Mouse (Mus musculus): ENCODE data around the gene Ptch1. TPM values are rescaled to one million over a fixed set of nuclear protein-coding genes. Genes with fewer than 3 reads are reported as not detected.

The Ptch1 gene
- polyA plus RNA-seq, 1 experiment from 2014 or later = 12.2 TPM

DNA sequence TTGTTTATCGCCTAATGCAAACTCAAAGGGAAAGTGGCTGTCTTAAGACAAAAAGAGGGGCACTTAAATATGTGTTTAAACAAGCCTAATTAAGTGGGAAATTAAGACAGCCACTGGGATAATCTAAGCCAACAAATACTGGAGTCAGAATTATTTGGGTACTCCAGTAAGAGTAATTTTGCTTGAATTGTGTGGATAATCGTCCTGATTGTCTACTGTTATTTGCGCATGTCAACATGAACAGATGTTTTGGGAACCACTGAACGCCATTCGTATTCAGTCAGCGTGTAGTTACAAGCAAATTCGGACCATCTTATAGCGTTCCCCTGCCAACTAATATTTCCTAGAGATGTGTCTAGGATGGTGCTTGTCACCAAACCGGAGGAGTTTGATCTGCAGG, 42.5 kb downstream of the Ptch1 start:
- peaks cover 21% of the 10 kb centered on the region for H3K4me1 ChIP-seq (replicated peaks; ENCODE audit: insufficient read depth, low read length)
- no peak overlapping the region for H3K4me3 ChIP-seq (replicated peaks; ENCODE audit: low read depth, low read length)
- no peak overlapping the region for H3K9ac ChIP-seq (ENCODE audit: low read depth, low read length)
- TF ChIP-seq CTCF (IDR thresholded peaks at IDR 0.05; ENCODE audit: low read depth) = no peak
- 87% methylated on average over 9 of the region's 9 CpGs for WGBS
- peaks cover 63% of the 10 kb centered on the region for H3K36me3 ChIP-seq (ENCODE audit: insufficient read depth, low read length)
- DNase-seq (ENCODE audit: low spot score) (no peak), ATAC-seq (replicated peaks; ENCODE audit: low FRiP score, low read depth) (no peak)
- no peaks in the 10 kb centered on the region for H3K27me3 ChIP-seq (ENCODE audit: insufficient read depth, low read length)
- no peaks in the 10 kb centered on the region for H3K9me3 ChIP-seq (replicated peaks; ENCODE audit: low read length)
- no peak overlapping the region for H3K27ac ChIP-seq
- H3K4me2 ChIP-seq (ENCODE audit: low read length) = no peak overlapping the region

DNA sequence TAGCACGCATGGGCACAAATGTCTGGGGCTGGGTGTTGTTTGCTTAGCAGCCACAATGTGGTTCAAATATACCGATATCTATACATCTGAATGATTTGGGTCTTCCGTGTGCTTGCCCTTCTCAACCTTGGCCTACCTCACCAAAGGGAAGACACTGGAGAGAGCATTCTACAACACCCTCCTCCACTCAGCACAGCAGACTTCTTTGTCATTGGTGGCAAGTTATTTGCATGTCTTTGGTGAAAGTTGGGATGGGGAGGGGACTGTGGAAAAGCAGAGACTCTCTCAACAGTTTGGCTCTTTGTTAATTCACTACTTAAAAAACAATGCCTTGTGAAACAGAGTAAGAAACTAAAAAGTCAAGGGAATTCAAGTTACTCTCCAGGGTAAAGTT, 43.0 kb downstream of the Ptch1 start:
- Histone ChIP-seq H3K4me2 (ENCODE audit: low read length) (no peak overlapping the region), H3K9ac (ENCODE audit: low read depth, low read length) (no peak overlapping the region), H3K9me3 (replicated peaks; ENCODE audit: low read length) (no peaks in the 10 kb centered on the region), H3K36me3 (ENCODE audit: insufficient read depth, low read length) (peaks cover 61% of the 10 kb centered on the region), H3K4me3 (replicated peaks; ENCODE audit: low read depth, low read length) (no peak overlapping the region), H3K27ac (no peak overlapping the region), H3K27me3 (ENCODE audit: insufficient read depth, low read length) (no peaks in the 10 kb centered on the region), H3K4me1 (replicated peaks; ENCODE audit: insufficient read depth, low read length) (peaks cover 21% of the 10 kb centered on the region)
- DNase-seq (ENCODE audit: low spot score) (no peak), ATAC-seq (replicated peaks; ENCODE audit: low FRiP score, low read depth) (no peak)
- TF ChIP-seq CTCF (IDR thresholded peaks at IDR 0.05; ENCODE audit: low read depth) = no peak
- WGBS = 72% methylated on average over 3 of the region's 3 CpGs

DNA sequence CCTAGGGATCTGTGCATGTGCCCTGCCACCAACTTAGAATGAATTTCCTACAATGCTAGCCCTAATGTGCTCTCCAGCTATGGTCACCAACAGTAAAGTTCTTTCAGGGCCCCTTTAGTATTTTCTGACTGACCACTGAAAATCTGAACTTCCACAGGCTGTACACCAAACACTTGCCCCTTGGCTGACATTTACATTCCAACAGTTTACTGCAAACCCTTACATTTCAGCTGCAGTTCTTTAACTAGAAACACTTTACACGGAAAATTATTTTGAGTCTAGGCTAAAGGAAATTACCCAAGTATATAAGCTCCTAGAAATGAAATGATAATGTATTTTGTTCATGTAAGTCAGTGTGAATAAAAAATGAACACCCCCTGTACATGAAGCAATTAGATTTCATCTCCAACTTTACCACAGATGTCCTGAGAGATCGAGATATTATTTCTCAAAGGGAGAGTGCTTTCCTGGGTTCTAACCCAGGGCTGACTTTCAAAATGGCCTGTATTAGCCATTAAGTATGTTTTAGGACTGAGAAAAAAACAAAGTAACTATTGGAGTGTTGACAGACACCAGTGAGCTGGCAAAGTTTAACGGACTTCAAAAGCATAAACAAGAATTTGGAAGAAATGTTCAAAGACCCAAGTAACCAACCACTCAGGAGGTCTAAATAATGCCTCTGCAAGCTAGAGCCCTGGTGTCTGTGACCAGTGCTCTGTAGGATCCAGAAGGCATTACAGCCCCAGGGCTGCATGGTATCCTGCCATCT, 43.6 kb downstream of the Ptch1 start:
- no peaks in the 10 kb centered on the region for H3K9me3 ChIP-seq (replicated peaks; ENCODE audit: low read length)
- no peaks in the 10 kb centered on the region for H3K27me3 ChIP-seq (ENCODE audit: insufficient read depth, low read length)
- no peak overlapping the region for H3K9ac ChIP-seq (ENCODE audit: low read depth, low read length)
- H3K4me3 ChIP-seq (replicated peaks; ENCODE audit: low read depth, low read length) = no peak overlapping the region
- H3K27ac ChIP-seq = no peak overlapping the region
- peak; percentile 65 for DNase-seq (ENCODE audit: low spot score)
- H3K36me3 ChIP-seq (ENCODE audit: insufficient read depth, low read length) = peaks cover 58% of the 10 kb centered on the region
- WGBS = 47% methylated on average over 3 of the region's 3 CpGs
- H3K4me1 ChIP-seq (replicated peaks; ENCODE audit: insufficient read depth, low read length) = peaks cover 25% of the 10 kb centered on the region
- no peak overlapping the region for H3K4me2 ChIP-seq (ENCODE audit: low read length)
- ATAC-seq (replicated peaks; ENCODE audit: low FRiP score, low read depth) = no peak
- no peak for TF ChIP-seq CTCF (IDR thresholded peaks at IDR 0.05; ENCODE audit: low read depth)

DNA sequence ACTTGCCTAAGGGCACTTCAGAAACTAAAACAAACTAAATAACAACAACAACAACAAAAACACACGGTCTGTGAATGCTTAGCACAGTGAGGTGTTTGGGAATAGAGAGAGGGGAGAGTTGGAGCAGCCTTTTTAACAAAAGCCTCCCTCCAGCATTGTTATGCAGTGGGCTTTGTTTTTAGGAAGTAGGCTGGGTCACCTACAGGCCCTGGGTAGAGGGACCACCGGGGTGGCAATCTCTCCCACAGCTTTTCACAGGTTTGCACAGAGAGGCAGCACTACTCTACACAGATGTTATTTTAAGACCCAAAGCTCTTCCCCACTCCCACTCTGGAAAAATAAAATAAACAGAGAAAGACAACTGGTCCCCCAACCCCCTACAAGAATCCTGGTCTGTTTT, 44.5 kb downstream of the Ptch1 start:
- Histone ChIP-seq H3K36me3 (ENCODE audit: insufficient read depth, low read length) (peaks cover 51% of the 10 kb centered on the region), H3K4me1 (replicated peaks; ENCODE audit: insufficient read depth, low read length) (peaks cover 26% of the 10 kb centered on the region)
- DNase-seq (ENCODE audit: low spot score) = no peak

GRCm38 (mm10) chr13:63528164-63528675, 45.2 kb downstream of the Ptch1 start:
- DNase-seq (ENCODE audit: low spot score) (peak; percentile 56), ATAC-seq (replicated peaks; ENCODE audit: low FRiP score, low read depth) (0 out of 2 replicates have a peak, but pooled peaks have one; percentile 12)
- Histone ChIP-seq H3K27ac (no peak overlapping the region), H3K4me2 (ENCODE audit: low read length) (no peak overlapping the region), H3K36me3 (ENCODE audit: insufficient read depth, low read length) (peaks cover 46% of the 10 kb centered on the region), H3K9me3 (replicated peaks; ENCODE audit: low read length) (no peaks in the 10 kb centered on the region), H3K9ac (ENCODE audit: low read depth, low read length) (no peak overlapping the region), H3K4me3 (replicated peaks; ENCODE audit: low read depth, low read length) (no peak overlapping the region), H3K4me1 (replicated peaks; ENCODE audit: insufficient read depth, low read length) (peaks cover 26% of the 10 kb centered on the region), H3K27me3 (ENCODE audit: insufficient read depth, low read length) (no peaks in the 10 kb centered on the region)
- 23% methylated on average over 5 of the region's 5 CpGs for WGBS
- no peak for TF ChIP-seq CTCF (IDR thresholded peaks at IDR 0.05; ENCODE audit: low read depth)

More for the DNA sequence above, 44.5 kb downstream of the Ptch1 start:
- Histone ChIP-seq H3K4me3 (replicated peaks; ENCODE audit: low read depth, low read length) (no peak overlapping the region), H3K27me3 (ENCODE audit: insufficient read depth, low read length) (no peaks in the 10 kb centered on the region), H3K9me3 (replicated peaks; ENCODE audit: low read length) (no peaks in the 10 kb centered on the region), H3K27ac (no peak overlapping the region), H3K9ac (ENCODE audit: low read depth, low read length) (no peak overlapping the region), H3K4me2 (ENCODE audit: low read length) (no peak overlapping the region)
- no peak for TF ChIP-seq CTCF (IDR thresholded peaks at IDR 0.05; ENCODE audit: low read depth)
- ATAC-seq (replicated peaks; ENCODE audit: low FRiP score, low read depth) = no peak; the same call in 1 of the 2 replicates
- WGBS = 10% methylated on average over 2 of the region's 2 CpGs

DNA sequence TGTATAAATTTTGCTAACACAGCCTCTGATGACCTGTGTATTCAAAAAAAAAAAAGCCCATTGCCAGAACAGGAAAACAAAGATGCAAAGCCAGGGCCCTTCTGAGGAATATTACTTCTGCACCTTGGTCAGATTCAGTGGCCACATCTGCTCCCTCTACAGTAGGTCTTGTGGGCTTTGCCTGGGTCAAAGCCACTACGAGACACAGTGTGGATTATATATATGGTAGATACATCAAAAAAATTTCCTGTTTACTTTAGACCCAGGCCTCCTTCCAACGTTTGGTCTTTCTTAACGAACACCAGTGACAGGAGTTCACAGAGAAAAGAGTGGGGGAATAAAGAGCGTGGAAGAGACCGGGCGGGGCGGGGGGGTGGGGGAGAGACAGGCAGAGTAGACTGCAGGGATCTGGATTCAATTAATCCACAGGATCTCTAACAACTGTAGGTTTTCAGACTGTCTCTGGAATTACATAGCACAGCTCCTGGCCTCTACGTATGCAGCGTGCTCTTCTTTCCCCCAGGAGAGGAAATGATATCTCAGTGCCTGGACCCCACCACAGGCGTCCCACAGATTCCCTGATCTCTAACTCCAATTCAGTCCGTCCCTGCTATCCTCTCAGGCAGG, 47.7 kb downstream of the Ptch1 start:
- no peak overlapping the region for H3K4me2 ChIP-seq (ENCODE audit: low read length)
- H3K9me3 ChIP-seq (replicated peaks; ENCODE audit: low read length) = no peaks in the 10 kb centered on the region
- H3K36me3 ChIP-seq (ENCODE audit: insufficient read depth, low read length) = peaks cover 41% of the 10 kb centered on the region; the same call in 1 of the 2 replicates
- H3K4me3 ChIP-seq (replicated peaks; ENCODE audit: low read depth, low read length) = no peak overlapping the region
- no peak overlapping the region for H3K9ac ChIP-seq (ENCODE audit: low read depth, low read length)
- TF ChIP-seq CTCF (IDR thresholded peaks at IDR 0.05; ENCODE audit: low read depth) = no peak
- WGBS = 60% methylated on average over 11 of the region's 11 CpGs
- DNase-seq (ENCODE audit: low spot score) = peak; percentile 69
- no peak for ATAC-seq (replicated peaks; ENCODE audit: low FRiP score, low read depth)
- H3K27me3 ChIP-seq (ENCODE audit: insufficient read depth, low read length) = no peaks in the 10 kb centered on the region
- peaks cover 26% of the 10 kb centered on the region for H3K4me1 ChIP-seq (replicated peaks; ENCODE audit: insufficient read depth, low read length)
- H3K27ac ChIP-seq = peak overlapping the region; percentile 55; the same call in 1 of the 2 replicates

All from kidney, postnatal 0 days (tissue).